Mouse (Mus musculus) limb, embryonic 12.5 days (tissue): ENCODE results near the gene Hnrnpll. TPM values are rescaled to one million over a fixed set of nuclear protein-coding genes. Genes with fewer than 3 reads are reported as not detected.
"Not testable (repeated sequence)": the region's sequence is repeated elsewhere in the genome, so short reads cannot be mapped to it uniquely, and the experiment has no call there.

Experiments
- ATAC-seq: fragments of 200-750 bp; cut with Nextera tagmentation; 2 replicates; pipeline ENCODE4 v1.8.0; 2017; ENCODE audit warnings: low read depth, moderate TSS enrichment; ENCODE audit not compliant: insufficient number of reproducible peaks, insufficient read depth, low FRiP score, low TSS enrichment
- H3K27ac ChIP-seq: fragments of 300-500 bp; sonication (generic); 2 replicates; pipeline ENCODE4 v1.5.1; 2016; ENCODE audit warnings: mild to moderate bottlenecking, moderate library complexity
- H3K27me3 ChIP-seq: fragments of 300-500 bp; sonication (generic); 2 replicates; pipeline ENCODE4 v1.6.1; 2016; ENCODE audit warnings: mild to moderate bottlenecking, moderate library complexity
- H3K36me3 ChIP-seq: fragments of 300-500 bp; sonication (generic); 2 replicates; pipeline ENCODE4 v1.6.1; 2016; ENCODE audit warnings: mild to moderate bottlenecking, moderate library complexity
- H3K4me1 ChIP-seq: fragments of 300-500 bp; sonication (generic); replicated peaks from 2 replicates; pipeline ENCODE4 v1.6.1; 2016
- H3K4me2 ChIP-seq: fragments of 300-500 bp; sonication (generic); 2 replicates; pipeline ENCODE4 v1.6.1; 2016; ENCODE audit warnings: mild to moderate bottlenecking, moderate library complexity
- H3K4me3 ChIP-seq: fragments of 300-500 bp; sonication (generic); replicated peaks from 2 replicates; pipeline ENCODE4 v1.5.1; 2016; ENCODE audit warnings: mild to moderate bottlenecking
- H3K9ac ChIP-seq: fragments of 300-500 bp; sonication (generic); replicated peaks from 2 replicates; pipeline ENCODE4 v1.6.1; 2016; ENCODE audit warnings: mild to moderate bottlenecking, moderate library complexity
- H3K9me3 ChIP-seq: fragments of 300-500 bp; sonication (generic); 2 replicates; pipeline ENCODE4 v1.6.1; 2016; ENCODE audit warnings: mild to moderate bottlenecking, moderate library complexity
- WGBS: fragments of 180-500 bp; shearing (Covaris S2); methylation state at CpG from one replicate; pipeline ENCODE4 v1.1.7; 2016; 5-methylcytosine and 5-hydroxymethylcytosine counted together
- polyA plus RNA-seq: library from polyadenylated mRNA; unstranded; fragments of >200 nt; fragmentation: Nextera tagmentation; extraction: Ambion mirVana; gene quantifications from 2 replicates; pipeline ENCODE4 v1.2.1, GENCODE M21; 2016

Hnrnpll gene
- polyA plus RNA-seq, 1 experiment from 2014 or later: 112 TPM

GRCm38 (mm10) chr17:80058501-80058900 is 3.6 kb downstream of the Hnrnpll start:
- no peak for ATAC-seq
- Histone ChIP-seq H3K4me1 (peaks cover 31% of the 10 kb centered on the region; the same call in 1 of the 2 replicates), H3K27ac (no peak overlapping the region), H3K9ac (no peak overlapping the region), H3K9me3 (no peaks in the 10 kb centered on the region), H3K36me3 (peaks cover 19% of the 10 kb centered on the region; the same call in 1 of the 2 replicates), H3K27me3 (no peaks in the 10 kb centered on the region), H3K4me2 (no peak overlapping the region; the same call in 1 of the 2 replicates), H3K4me3 (no peak overlapping the region)
- WGBS: 64% methylated on average over 1 of the region's 1 CpGs

- Histone ChIP-seq H3K4me2 (no peak overlapping the region), H3K4me3 (no peak overlapping the region), H3K27ac (no peak overlapping the region), H3K36me3 (peaks cover 56% of the 10 kb centered on the region), H3K27me3 (no peaks in the 10 kb centered on the region), H3K9me3 (no peaks in the 10 kb centered on the region), H3K4me1 (peaks cover 13% of the 10 kb centered on the region; the same call in 1 of the 2 replicates), H3K9ac (no peak overlapping the region)
- ATAC-seq: no peak
- 91% methylated on average over 27 of the region's 27 CpGs for WGBS
Observed at GRCm38 (mm10) chr17:80053931-80054734, 8.0 kb downstream of the Hnrnpll start.

- 92% methylated on average over 1 of the region's 1 CpGs for WGBS
- Histone ChIP-seq H3K4me1 (no peaks in the 10 kb centered on the region), H3K36me3 (peaks cover 67% of the 10 kb centered on the region), H3K4me3 (no peak overlapping the region), H3K27ac (no peak overlapping the region), H3K4me2 (no peak overlapping the region), H3K9me3 (no peaks in the 10 kb centered on the region), H3K27me3 (no peaks in the 10 kb centered on the region), H3K9ac (no peak overlapping the region)
- ATAC-seq: no peak
Observed at GRCm38 (mm10) chr17:80051682-80052081, 10.5 kb downstream of the Hnrnpll start.

- H3K4me3 ChIP-seq, ATAC-seq, H3K27me3 ChIP-seq, H3K9ac ChIP-seq, H3K27ac ChIP-seq, H3K4me1 ChIP-seq, H3K4me2 ChIP-seq, H3K9me3 ChIP-seq: not testable (repeated sequence)
- H3K36me3 ChIP-seq: peaks cover 67% of the 10 kb centered on the region
Observed at GRCm38 (mm10) chr17:80049300-80049699, 12.8 kb downstream of the Hnrnpll start.

GRCm38 (mm10) chr17:80048230-80048629 is 13.9 kb downstream of the Hnrnpll start:
- H3K9me3 ChIP-seq: no peaks in the 10 kb centered on the region
- no peak for ATAC-seq
- 71% methylated on average over 7 of the region's 7 CpGs for WGBS

GRCm38 (mm10) chr17:80041739-80042138 is 20.4 kb downstream of the Hnrnpll start:
- Histone ChIP-seq H3K4me3 (no peak overlapping the region), H3K9ac (no peak overlapping the region), H3K27me3 (no peaks in the 10 kb centered on the region), H3K36me3 (peaks cover 52% of the 10 kb centered on the region), H3K4me1 (no peaks in the 10 kb centered on the region), H3K9me3 (no peaks in the 10 kb centered on the region), H3K27ac (no peak overlapping the region), H3K4me2 (no peak overlapping the region)
- WGBS: 87% methylated on average over 1 of the region's 1 CpGs
- no peak for ATAC-seq

More at GRCm38 (mm10) chr17:80048230-80048629, 13.9 kb downstream of the Hnrnpll start:
- H3K4me2 ChIP-seq: no peak overlapping the region
- H3K9ac ChIP-seq: no peak overlapping the region
- no peaks in the 10 kb centered on the region for H3K27me3 ChIP-seq
- no peak overlapping the region for H3K4me3 ChIP-seq
- no peak overlapping the region for H3K27ac ChIP-seq
- peaks cover 69% of the 10 kb centered on the region for H3K36me3 ChIP-seq
- H3K4me1 ChIP-seq: no peaks in the 10 kb centered on the region

GRCm38 (mm10) chr17:80028675-80029074 is 33.5 kb downstream of the Hnrnpll start:
- peaks cover 51% of the 10 kb centered on the region for H3K36me3 ChIP-seq
- no peak overlapping the region for H3K4me3 ChIP-seq
- no peak overlapping the region for H3K9ac ChIP-seq
- H3K27me3 ChIP-seq: no peaks in the 10 kb centered on the region
- peaks cover 2% of the 10 kb centered on the region; the same call in 1 of the 2 replicates for H3K4me1 ChIP-seq
- 86% methylated on average over 6 of the region's 6 CpGs for WGBS
- H3K9me3 ChIP-seq: no peaks in the 10 kb centered on the region
- H3K27ac ChIP-seq: no peak overlapping the region
- ATAC-seq: no peak
- H3K4me2 ChIP-seq: no peak overlapping the region

- 86% methylated on average over 5 of the region's 5 CpGs for WGBS
- Histone ChIP-seq H3K36me3 (peaks cover 30% of the 10 kb centered on the region), H3K4me1 (peaks cover 6% of the 10 kb centered on the region; the same call in 1 of the 2 replicates), H3K9me3 (no peaks in the 10 kb centered on the region), H3K4me2 (no peak overlapping the region), H3K27me3 (no peaks in the 10 kb centered on the region), H3K27ac (no peak overlapping the region), H3K9ac (no peak overlapping the region), H3K4me3 (no peak overlapping the region)
- no peak for ATAC-seq
Observed at GRCm38 (mm10) chr17:80026189-80026936, 35.8 kb downstream of the Hnrnpll start.

- WGBS: 56% methylated on average over 5 of the region's 5 CpGs
- Histone ChIP-seq H3K4me3 (no peak overlapping the region), H3K9me3 (no peaks in the 10 kb centered on the region), H3K27ac (0 out of 2 replicates have a peak overlapping the region, but pooled peaks have one; percentile 62), H3K9ac (no peak overlapping the region), H3K27me3 (no peaks in the 10 kb centered on the region), H3K4me2 (no peak overlapping the region), H3K4me1 (peaks cover 8% of the 10 kb centered on the region), H3K36me3 (peaks cover 7% of the 10 kb centered on the region)
- ATAC-seq: no peak
Observed at GRCm38 (mm10) chr17:80022090-80022489, 40.0 kb downstream of the Hnrnpll start.

- no peak overlapping the region for H3K4me2 ChIP-seq
- no peak overlapping the region for H3K9ac ChIP-seq
- 0 out of 2 replicates have a peak, but pooled peaks cover 3% of the 10 kb centered on the region for H3K36me3 ChIP-seq
- WGBS: 73% methylated on average over 2 of the region's 2 CpGs
- peaks cover 8% of the 10 kb centered on the region for H3K4me1 ChIP-seq
- no peaks in the 10 kb centered on the region for H3K27me3 ChIP-seq
- H3K27ac ChIP-seq: no peak overlapping the region
- no peaks in the 10 kb centered on the region for H3K9me3 ChIP-seq
- H3K4me3 ChIP-seq: no peak overlapping the region
- ATAC-seq: no peak
Observed at GRCm38 (mm10) chr17:80020495-80020894, 41.6 kb downstream of the Hnrnpll start.

- no peak for ATAC-seq
- peak overlapping the region; percentile 19; the same call in 1 of the 2 replicates for H3K4me3 ChIP-seq
- no peaks in the 10 kb centered on the region for H3K9me3 ChIP-seq
- no peak overlapping the region for H3K27ac ChIP-seq
- H3K4me1 ChIP-seq: peaks cover 8% of the 10 kb centered on the region
- H3K36me3 ChIP-seq: no peaks in the 10 kb centered on the region
- H3K4me2 ChIP-seq: peak overlapping the region; percentile 48
- H3K9ac ChIP-seq: no peak overlapping the region
- WGBS: 12% methylated on average over 22 of the region's 22 CpGs
- no peaks in the 10 kb centered on the region for H3K27me3 ChIP-seq
Observed at GRCm38 (mm10) chr17:80018976-80019541, 43.1 kb downstream of the Hnrnpll start.
